Mouse (Mus musculus) lung, postnatal 0 days (tissue): ENCODE data around the gene Phf1.
"Not testable (repeated sequence)": the region's sequence is repeated elsewhere in the genome, so short reads cannot be mapped to it uniquely, and the experiment has no call there.

Source experiments
- CTCF ChIP-seq: IDR thresholded peaks from 2 replicates; pipeline ENCODE4 v1.5.1; 2016; ENCODE audit warnings: antibody characterized with exemption, mild to moderate bottlenecking
- EP300 ChIP-seq: IDR thresholded peaks from 2 replicates; pipeline ENCODE4 v1.6.1; 2016; ENCODE audit warnings: antibody characterized with exemption, mild to moderate bottlenecking, control low read depth

DNA sequence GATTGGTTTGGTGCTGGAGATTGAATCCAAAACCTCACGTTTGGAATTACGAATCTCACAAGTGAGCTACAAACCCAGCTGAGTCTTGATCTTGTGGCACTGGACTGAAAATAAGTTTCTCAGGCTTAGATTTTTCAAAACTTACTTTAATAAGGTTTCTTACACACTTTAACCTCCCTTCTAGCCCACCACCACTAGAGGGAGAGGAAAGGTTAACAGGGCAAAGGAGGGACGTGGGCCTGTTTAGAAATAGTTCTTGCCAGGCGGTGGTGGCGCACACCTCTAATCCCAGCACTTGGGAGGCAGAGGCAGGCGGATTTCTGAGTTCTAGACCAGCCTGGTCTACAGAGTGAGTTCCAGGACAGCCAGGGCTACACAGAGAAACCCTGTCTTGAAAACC lies 44.5 kb downstream of the Phf1 start:
- TF ChIP-seq CTCF: peak; percentile 28
- TF ChIP-seq EP300: not testable (repeated sequence)
